Mouse (Mus musculus): ENCODE results near the gene Bmper.

GRCm38 (mm10) chr9:23453309-23453708 lies 230.4 kb downstream of the Bmper start:
- TF ChIP-seq GATA1 (IDR thresholded peaks at IDR 0.05; ENCODE audit: borderline replicate concordance, low read length) (no peak), FLI1 (IDR thresholded peaks at IDR 0.05; ENCODE audit: low read length) (no peak)

Measured in megakaryocyte, embryonic 14.5 days (primary cell).